Mouse (Mus musculus): ENCODE measurements around the gene Ankrd53.

DNA sequence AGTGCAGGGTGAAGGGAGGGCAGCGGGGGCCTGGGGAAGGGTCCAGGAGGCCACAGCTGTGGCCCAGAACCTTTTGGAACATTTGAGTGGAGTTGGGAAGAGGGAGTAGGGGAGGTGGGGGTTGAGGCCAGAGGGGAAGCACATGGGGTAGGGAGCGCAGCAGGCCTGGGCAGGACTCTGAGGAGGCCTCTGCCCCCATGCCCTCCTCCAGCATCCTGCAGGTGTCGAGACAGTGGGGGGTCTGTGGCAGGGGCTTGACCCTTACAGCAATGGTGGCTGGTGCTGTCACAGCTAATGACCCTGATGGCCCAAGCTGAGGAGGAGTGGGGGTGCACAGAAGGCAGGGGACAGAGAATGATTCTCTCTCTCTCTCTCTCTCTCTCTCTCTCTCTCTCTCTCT, 13.2 kb upstream of the Ankrd53 start:
- TF ChIP-seq CTCF (IDR thresholded peaks at IDR 0.05; ENCODE audit: low read depth) (no peak), EP300 (IDR thresholded peaks at IDR 0.05; ENCODE audit: low read depth) (no peak)
